Mouse (Mus musculus) embryonic facial prominence, embryonic 15.5 days (tissue): ENCODE data around the gene Slc12a1. TPM values are rescaled to one million over a fixed set of nuclear protein-coding genes. Genes with fewer than 3 reads are reported as not detected.

Experiments
- ATAC-seq: fragments of 200-750 bp; cut with Nextera tagmentation; 2 replicates; pipeline ENCODE4 v1.8.0; 2017; ENCODE audit warnings: low read depth, moderate TSS enrichment; ENCODE audit not compliant: insufficient number of reproducible peaks, low FRiP score, low TSS enrichment
- H3K27ac ChIP-seq: fragments of 300-500 bp; sonication (generic); replicated peaks from 2 replicates; pipeline ENCODE4 v1.5.1; 2015; ENCODE audit warnings: mild to moderate bottlenecking, inconsistent platforms
- H3K27me3 ChIP-seq: fragments of 300-500 bp; sonication (generic); 2 replicates; pipeline ENCODE4 v1.6.1; 2015; ENCODE audit warnings: inconsistent platforms
- H3K36me3 ChIP-seq: fragments of 300-500 bp; sonication (generic); 2 replicates; pipeline ENCODE4 v1.6.1; 2015; ENCODE audit warnings: mild to moderate bottlenecking, inconsistent platforms
- H3K4me1 ChIP-seq: fragments of 300-500 bp; sonication (generic); 2 replicates; pipeline ENCODE4 v1.6.1; 2015; ENCODE audit warnings: inconsistent platforms
- H3K4me2 ChIP-seq: fragments of 300-500 bp; sonication (generic); replicated peaks from 2 replicates; pipeline ENCODE4 v1.6.1; 2015; ENCODE audit warnings: mild to moderate bottlenecking, inconsistent platforms
- H3K4me3 ChIP-seq: fragments of 300-500 bp; sonication (generic); replicated peaks from 2 replicates; pipeline ENCODE4 v1.5.1; 2015; ENCODE audit warnings: mild to moderate bottlenecking, inconsistent platforms
- H3K9ac ChIP-seq: fragments of 300-500 bp; sonication (generic); 2 replicates; pipeline ENCODE4 v1.6.1; 2015; ENCODE audit warnings: inconsistent platforms
- H3K9me3 ChIP-seq: fragments of 300-500 bp; sonication (generic); replicated peaks from 2 replicates; pipeline ENCODE4 v1.6.1; 2016; ENCODE audit warnings: inconsistent platforms
- WGBS: fragments of 180-500 bp; shearing (Covaris S2); methylation state at CpG from one replicate; pipeline ENCODE4 v1.1.7; 2015; 5-methylcytosine and 5-hydroxymethylcytosine counted together
- polyA plus RNA-seq: library from polyadenylated mRNA; unstranded; fragments of >200 nt; fragmentation: Nextera tagmentation; extraction: Ambion mirVana; gene quantifications from 2 replicates; pipeline ENCODE4 v1.2.1, GENCODE M21; 2015

The Slc12a1 gene
- polyA plus RNA-seq, 1 experiment from 2014 or later = not detected

DNA sequence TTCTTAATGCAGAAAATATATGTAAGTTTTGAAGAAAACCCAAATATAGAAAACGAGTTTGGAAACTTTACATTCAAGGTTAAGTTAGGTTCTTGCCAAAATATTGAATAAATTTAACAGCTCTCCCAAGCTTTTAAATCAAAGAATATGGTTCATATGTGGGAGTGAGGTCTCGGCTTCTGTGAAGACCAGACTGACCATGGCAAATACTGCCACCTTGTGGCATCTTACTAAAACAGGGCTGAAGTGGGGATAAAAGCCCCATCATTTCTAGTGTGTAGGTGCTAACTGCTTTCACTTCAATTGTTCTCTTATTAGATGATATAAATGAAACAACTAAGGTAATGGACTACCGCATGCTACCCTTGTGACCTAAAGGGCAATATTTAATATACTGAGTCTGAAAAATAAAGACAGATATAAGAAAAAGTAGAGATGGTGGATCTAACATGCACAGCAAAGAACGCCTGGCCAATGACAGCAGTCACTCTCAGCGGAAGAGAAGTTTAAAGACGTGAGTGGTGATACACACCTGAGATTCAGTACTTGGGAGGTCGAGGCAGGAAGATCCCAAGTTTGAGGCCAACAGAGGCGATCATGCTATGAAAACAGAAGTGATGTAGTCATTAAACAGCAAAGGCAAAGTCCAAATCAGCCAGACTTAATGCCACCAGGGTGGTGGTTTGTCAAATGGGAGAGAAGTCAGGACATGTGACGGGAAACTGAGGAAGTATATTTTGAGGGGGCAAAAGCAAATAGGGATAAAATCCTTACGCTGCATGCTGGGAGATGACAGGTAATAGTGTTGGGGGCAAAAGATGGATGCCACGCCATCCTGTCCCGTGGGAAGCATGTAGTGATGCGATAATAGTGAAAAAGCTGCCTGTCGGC, 107.2 kb downstream of the Slc12a1 start:
- Histone ChIP-seq H3K4me3 (no peak overlapping the region), H3K9ac (no peak overlapping the region), H3K4me1 (0 out of 2 replicates have a peak, but pooled peaks cover 3% of the 10 kb centered on the region), H3K36me3 (peaks cover 29% of the 10 kb centered on the region), H3K27me3 (no peaks in the 10 kb centered on the region), H3K9me3 (no peaks in the 10 kb centered on the region), H3K4me2 (no peak overlapping the region), H3K27ac (no peak overlapping the region)
- 82% methylated on average over 14 of the region's 14 CpGs for WGBS
- ATAC-seq = no peak

DNA sequence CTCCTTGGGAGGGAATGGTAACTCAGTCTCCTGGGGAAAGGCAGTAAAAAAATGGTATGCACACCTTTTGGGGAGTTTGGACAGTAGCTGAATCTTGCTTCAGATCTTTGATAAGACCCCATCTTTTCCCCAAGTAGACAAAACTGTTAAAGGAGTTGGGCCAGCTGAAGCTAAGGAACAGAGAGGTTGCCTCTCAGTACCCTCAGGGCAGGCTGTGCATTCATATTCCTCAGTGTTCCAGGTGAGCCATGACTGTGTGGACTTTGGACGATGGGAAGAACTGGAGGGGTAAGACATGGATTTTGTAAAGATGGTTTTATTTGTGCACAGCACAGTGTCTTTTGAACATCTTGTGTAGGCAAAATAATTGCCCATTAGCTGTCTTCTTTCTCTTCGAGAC, 108.0 kb downstream of the Slc12a1 start:
- Histone ChIP-seq H3K27ac (no peak overlapping the region), H3K4me1 (0 out of 2 replicates have a peak, but pooled peaks cover 3% of the 10 kb centered on the region), H3K36me3 (peaks cover 26% of the 10 kb centered on the region), H3K27me3 (no peaks in the 10 kb centered on the region), H3K4me3 (no peak overlapping the region), H3K9me3 (no peaks in the 10 kb centered on the region), H3K9ac (no peak overlapping the region), H3K4me2 (no peak overlapping the region)
- no peak for ATAC-seq
- 83% methylated on average over 2 of the region's 2 CpGs for WGBS

DNA sequence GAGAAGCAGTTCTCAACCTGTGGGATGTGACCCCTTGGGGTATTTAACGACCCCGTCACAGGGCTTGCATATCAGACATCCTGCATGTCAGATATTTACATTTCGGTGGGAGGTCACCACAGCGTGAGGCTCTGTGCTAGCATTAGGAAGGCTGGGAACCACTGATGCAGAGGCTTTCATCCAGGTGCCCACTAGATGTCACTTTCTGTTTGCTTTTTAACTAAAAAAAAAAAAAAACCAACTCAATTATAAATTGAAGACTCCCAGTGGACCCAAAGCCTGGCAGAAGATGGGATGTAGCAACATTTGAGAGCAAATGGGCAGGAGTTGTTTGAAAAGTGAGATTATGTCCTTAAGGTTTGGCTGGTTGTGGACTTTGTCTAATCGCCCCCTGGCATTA, 110.8 kb downstream of the Slc12a1 start:
- no peak for ATAC-seq
- H3K27me3 ChIP-seq = no peaks in the 10 kb centered on the region
- H3K4me1 ChIP-seq = 0 out of 2 replicates have a peak, but pooled peaks cover 3% of the 10 kb centered on the region
- H3K9me3 ChIP-seq = no peaks in the 10 kb centered on the region
- 18% methylated on average over 5 of the region's 5 CpGs for WGBS
- no peak overlapping the region for H3K4me3 ChIP-seq
- peaks cover 3% of the 10 kb centered on the region for H3K36me3 ChIP-seq
- no peak overlapping the region for H3K9ac ChIP-seq
- no peak overlapping the region for H3K4me2 ChIP-seq
- no peak overlapping the region for H3K27ac ChIP-seq

GRCm38 (mm10) chr2:125263753-125264152, 111.4 kb downstream of the Slc12a1 start:
- no peak overlapping the region for H3K27ac ChIP-seq
- no peak for ATAC-seq
- 11% methylated on average over 9 of the region's 9 CpGs for WGBS

DNA sequence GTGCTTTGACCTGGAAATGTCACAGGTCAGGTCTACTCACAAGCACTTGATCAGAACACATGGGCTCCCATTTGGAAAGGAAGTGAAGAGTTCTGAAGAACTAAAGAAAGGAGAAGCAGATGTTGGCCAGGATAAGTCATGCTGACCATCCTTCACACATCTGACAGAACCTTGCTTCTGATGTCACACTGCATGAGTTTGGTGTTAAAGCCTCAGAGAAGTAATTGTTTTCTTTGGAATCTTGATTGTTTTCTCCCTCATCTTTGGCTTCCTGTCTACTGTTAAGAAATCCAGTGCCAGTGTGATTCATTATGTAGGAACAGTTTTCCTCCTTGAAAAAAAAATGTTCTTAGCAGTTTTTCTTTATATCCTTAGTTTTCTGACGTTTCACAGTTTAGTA, 116.6 kb downstream of the Slc12a1 start:
- Histone ChIP-seq H3K27ac (no peak overlapping the region), H3K4me3 (no peak overlapping the region), H3K4me2 (no peak overlapping the region), H3K9ac (no peak overlapping the region), H3K27me3 (no peaks in the 10 kb centered on the region), H3K4me1 (no peaks in the 10 kb centered on the region), H3K36me3 (no peaks in the 10 kb centered on the region), H3K9me3 (no peaks in the 10 kb centered on the region)
- ATAC-seq = no peak
- 73% methylated on average over 1 of the region's 1 CpGs for WGBS

More at GRCm38 (mm10) chr2:125263753-125264152, 111.4 kb downstream of the Slc12a1 start:
- no peak overlapping the region for H3K4me3 ChIP-seq
- H3K4me2 ChIP-seq = no peak overlapping the region
- H3K9me3 ChIP-seq = no peaks in the 10 kb centered on the region
- no peaks in the 10 kb centered on the region for H3K27me3 ChIP-seq
- H3K4me1 ChIP-seq = 0 out of 2 replicates have a peak, but pooled peaks cover 3% of the 10 kb centered on the region
- H3K9ac ChIP-seq = no peak overlapping the region
- no peaks in the 10 kb centered on the region for H3K36me3 ChIP-seq

DNA sequence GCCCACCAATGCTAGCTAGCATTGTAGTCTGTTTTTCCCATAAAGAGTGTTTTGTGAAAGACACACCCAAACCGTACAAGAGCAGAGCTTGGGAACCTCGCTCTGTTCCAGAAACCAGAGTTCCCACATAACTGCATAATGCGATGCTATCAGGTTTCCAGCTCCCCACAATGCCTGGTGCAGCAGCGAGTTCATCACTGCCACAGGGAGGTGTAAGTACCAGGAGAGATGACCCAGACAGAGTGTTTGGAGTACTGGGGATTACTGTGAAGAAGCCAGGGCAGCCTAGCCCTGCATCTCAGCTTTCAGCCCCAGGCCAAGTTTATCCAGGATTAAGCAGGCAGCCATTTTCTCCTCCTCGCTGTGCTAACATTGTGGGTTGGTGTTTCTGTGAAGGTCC, 123.3 kb downstream of the Slc12a1 start:
- Histone ChIP-seq H3K27me3 (no peaks in the 10 kb centered on the region), H3K4me2 (no peak overlapping the region), H3K9me3 (no peaks in the 10 kb centered on the region), H3K4me3 (no peak overlapping the region), H3K36me3 (no peaks in the 10 kb centered on the region), H3K4me1 (no peaks in the 10 kb centered on the region), H3K9ac (no peak overlapping the region), H3K27ac (peak overlapping the region; percentile 8; the same call in 1 of the 2 replicates)
- ATAC-seq = peak; percentile 90
- WGBS = 24% methylated on average over 5 of the region's 5 CpGs

- Histone ChIP-seq H3K9me3 (no peaks in the 10 kb centered on the region), H3K27me3 (no peaks in the 10 kb centered on the region), H3K4me2 (no peak overlapping the region), H3K4me1 (no peaks in the 10 kb centered on the region), H3K36me3 (no peaks in the 10 kb centered on the region), H3K9ac (no peak overlapping the region), H3K4me3 (no peak overlapping the region), H3K27ac (no peak overlapping the region; the same call in 1 of the 2 replicates)
- 67% methylated on average over 5 of the region's 5 CpGs for WGBS
- ATAC-seq = no peak
These were observed 124.4 kb downstream of the Slc12a1 start for GRCm38 (mm10) chr2:125276692-125277091.

DNA sequence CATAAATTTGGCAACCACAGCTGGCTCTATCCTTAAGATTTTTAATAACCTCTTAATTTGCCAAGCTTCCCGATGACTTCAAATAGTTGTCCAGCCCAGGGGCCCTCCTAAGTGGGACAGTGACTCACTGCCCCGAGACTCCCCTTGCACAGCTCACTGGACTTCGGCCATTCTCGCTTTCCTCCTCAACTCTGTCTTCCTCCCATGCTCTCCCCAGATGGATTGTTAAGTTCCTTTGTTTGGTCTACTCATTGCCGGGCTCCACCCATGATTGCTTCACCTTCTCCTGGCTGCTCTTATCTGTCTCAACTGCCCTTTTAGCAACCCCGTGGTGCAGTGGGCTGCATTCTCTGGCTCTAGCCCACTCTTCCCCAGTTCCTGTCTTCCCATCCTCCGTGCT, 126.2 kb downstream of the Slc12a1 start:
- Histone ChIP-seq H3K9ac (no peak overlapping the region), H3K4me2 (no peak overlapping the region), H3K4me1 (no peaks in the 10 kb centered on the region), H3K9me3 (no peaks in the 10 kb centered on the region), H3K4me3 (no peak overlapping the region), H3K27me3 (no peaks in the 10 kb centered on the region), H3K36me3 (no peaks in the 10 kb centered on the region), H3K27ac (no peak overlapping the region)
- ATAC-seq = no peak
- 70% methylated on average over 7 of the region's 7 CpGs for WGBS

Other genes with a start within 250 kb of the Slc12a1 start
- gene Slc24a5, start 84.4 kb upstream of the Slc12a1 start, polyA plus RNA-seq = 10.8 and 11.4 TPM in 2 replicates
- gene Myef2, start 28.8 kb upstream of the Slc12a1 start, polyA plus RNA-seq = 75.1 and 79.2 TPM in 2 replicates
- not detected in 2 replicates for gene Ctxn2, start 15.8 kb upstream of the Slc12a1 start, polyA plus RNA-seq
- 92.7 and 105 TPM in 2 replicates for gene Dut, start 94.7 kb downstream of the Slc12a1 start, polyA plus RNA-seq